Mouse (Mus musculus) embryonic stem cell, embryonic (primary cell): ENCODE results near the gene Gm6793.

Experiments
- CTCF ChIA-PET, 4 experiments: fragments of 300-600 bp in 2 of 4; fragments of 350-600 bp in 2 of 4; sonication (Branson Sonifier 250); formaldehyde crosslinking; loops; one replicate each; lab custom pipeline; 2022; ENCODE audit warnings: inconsistent platforms in 2 of 4; lab: Charles Lee
- POLR2A ChIA-PET, 4 experiments: fragments of 300-600 bp in 2 of 4; fragments of 350-600 bp in 2 of 4; sonication (Branson Sonifier 250); formaldehyde crosslinking; loops; one replicate each; lab custom pipeline; 2022; ENCODE audit warnings: antibody characterized with exemption in 4 of 4, inconsistent platforms in 1 of 4; lab: Charles Lee

Gm6793 gene

DNA sequence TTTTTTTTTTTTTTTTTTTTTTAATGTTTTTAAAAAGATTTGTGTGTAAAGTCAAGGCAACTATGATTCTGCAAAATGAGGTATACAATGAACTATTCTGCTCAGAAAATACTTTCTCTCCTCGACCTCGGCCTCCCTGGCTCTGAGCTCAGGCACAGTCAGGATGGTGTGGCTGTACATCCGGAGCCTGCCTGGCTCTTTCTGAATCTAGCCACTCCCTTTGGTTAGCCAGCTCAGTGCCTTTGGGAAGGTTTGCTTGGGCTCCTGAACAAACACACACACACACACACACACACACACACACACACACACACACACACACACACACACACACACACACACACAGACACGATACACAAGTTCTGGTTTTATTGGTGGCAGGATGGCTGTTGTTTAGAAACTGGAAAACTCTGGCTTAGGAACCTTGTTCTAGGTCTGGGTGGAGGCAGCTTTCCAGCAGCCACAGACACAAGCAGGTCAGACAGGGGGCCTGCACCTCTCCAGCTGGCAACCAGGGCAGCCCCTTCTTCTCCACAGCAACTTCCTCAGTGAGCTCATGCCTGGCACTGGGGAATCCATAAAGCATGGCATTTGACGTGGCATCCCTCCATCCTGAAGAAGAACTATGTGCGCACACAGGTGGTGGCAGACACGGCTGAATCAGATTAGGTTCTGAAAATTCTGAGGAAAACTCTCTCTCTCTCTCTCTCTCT lies 49.8 kb downstream of the Gm6793 start:
- CTCF ChIA-PET = interaction anchor here (0.6 to 1.1 kb wide), 18 partner anchors 21 to 1882 kb away, joined by 3 to 25 read pairs (median 4); partner anchors contain the start of gene Rfwd3 (in 1 of the 4)

DNA sequence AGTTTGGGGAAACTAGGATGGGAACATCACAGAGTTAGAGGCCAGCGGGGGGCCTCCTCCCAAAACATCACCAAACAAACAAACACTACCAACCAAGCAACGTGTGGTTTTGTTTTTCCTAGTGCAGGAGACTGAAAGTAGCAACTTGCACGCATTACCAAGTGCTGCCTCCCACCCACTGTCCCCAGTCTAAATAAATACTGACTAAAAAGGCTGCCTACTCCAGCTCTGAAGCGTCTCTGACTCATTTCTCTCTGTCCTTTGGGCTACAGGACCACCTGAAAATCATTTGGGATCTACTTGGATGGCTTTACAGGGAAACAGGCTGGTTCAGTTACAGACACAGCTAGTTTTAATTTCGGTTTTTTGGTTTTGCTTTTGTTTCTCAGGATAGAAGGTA lies 50.5 kb downstream of the Gm6793 start:
- CTCF ChIA-PET = interaction anchor here (0.6 to 1.1 kb wide), 10 partner anchors 21 to 584 kb away, joined by 3 to 25 read pairs (median 4); no protein-coding TSS in a partner anchor
- POLR2A ChIA-PET = interaction anchor here (0.5 to 9.4 kb wide), 59 partner anchors 8 to 700 kb away, joined by 3 to 112 read pairs (median 4); partner anchors contain the start of genes Gabarapl2 (in 3 of the 4), Tmem231 (in 3 of the 4), Adat1 (in 1 of the 4) and Chst5 (in 1 of the 4)

More for the DNA sequence above, 49.8 kb downstream of the Gm6793 start:
- POLR2A ChIA-PET = interaction anchor here (0.5 to 9.4 kb wide), 66 partner anchors 8 to 665 kb away, joined by 3 to 112 read pairs (median 4); partner anchors contain the start of genes Gabarapl2 (in 3 of the 4), Tmem231 (in 3 of the 4), Adat1 (in 1 of the 4) and Chst5 (in 1 of the 4)

DNA sequence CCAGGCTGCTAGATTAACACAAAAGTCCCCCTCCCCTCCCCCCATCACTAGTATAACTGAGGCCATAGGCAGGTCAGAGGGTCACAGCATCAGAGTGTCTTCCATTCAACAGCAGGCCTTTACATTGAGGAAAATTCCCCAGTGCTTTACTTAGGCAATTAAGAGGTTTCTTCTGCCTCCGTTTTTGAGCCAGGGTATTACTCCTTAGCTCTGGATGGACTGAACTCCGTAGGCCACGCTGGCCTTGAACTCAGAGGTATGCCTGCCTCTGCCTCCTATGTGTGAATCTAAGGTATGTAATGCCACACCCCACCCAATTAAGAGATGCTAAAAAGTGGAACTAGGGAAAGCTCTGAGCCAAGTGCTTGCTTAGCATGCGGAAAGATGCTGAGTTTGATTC lies 51.3 kb downstream of the Gm6793 start:
- ChIA-PET CTCF (no interaction called here), POLR2A (interaction anchor here (0.6 to 9.4 kb wide), 38 partner anchors 8 to 699 kb away, joined by 3 to 112 read pairs (median 5); partner anchors contain the start of genes Gabarapl2 (in 3 of the 4), Adat1 (in 1 of the 4), Rfwd3 (in 1 of the 4) and Tmem231 (in 1 of the 4))
